Mouse (Mus musculus): ENCODE results near the gene Bdh1. TPM values are rescaled to one million over a fixed set of nuclear protein-coding genes. Genes with fewer than 3 reads are reported as not detected.

Gene Bdh1
- polyA plus RNA-seq, 1 experiment = 78.8 TPM

GRCm38 (mm10) chr16:31489096-31489495, 67.0 kb downstream of the Bdh1 start:
- TF ChIP-seq CTCF (IDR thresholded peaks at IDR 0.05; ENCODE audit: borderline replicate concordance, control insufficient read depth, extremely low read depth, insufficient read depth, low read length, poor library complexity) (no peak), POLR2A (IDR thresholded peaks at IDR 0.05; ENCODE audit: control insufficient read depth, extremely low read depth, insufficient read depth, low read length, poor library complexity) (no peak)
- 69% methylated on average over 3 of the region's 3 CpGs for WGBS
- H3K27ac ChIP-seq (ENCODE audit: control insufficient read depth, insufficient read depth, low read length) = no peak overlapping the region
- H3K4me3 ChIP-seq (ENCODE audit: control insufficient read depth, insufficient read depth, low read length) = no peak overlapping the region
- H3K27me3 ChIP-seq (ENCODE audit: control insufficient read depth, insufficient read depth, low read length) = no peaks in the 10 kb centered on the region
- no peaks in the 10 kb centered on the region for H3K4me1 ChIP-seq (replicated peaks; ENCODE audit: control insufficient read depth, insufficient read depth, low read length)
- DNase-seq = no peak
- no peaks in the 10 kb centered on the region for H3K36me3 ChIP-seq (ENCODE audit: control insufficient read depth, insufficient read depth, low read length)

DNA sequence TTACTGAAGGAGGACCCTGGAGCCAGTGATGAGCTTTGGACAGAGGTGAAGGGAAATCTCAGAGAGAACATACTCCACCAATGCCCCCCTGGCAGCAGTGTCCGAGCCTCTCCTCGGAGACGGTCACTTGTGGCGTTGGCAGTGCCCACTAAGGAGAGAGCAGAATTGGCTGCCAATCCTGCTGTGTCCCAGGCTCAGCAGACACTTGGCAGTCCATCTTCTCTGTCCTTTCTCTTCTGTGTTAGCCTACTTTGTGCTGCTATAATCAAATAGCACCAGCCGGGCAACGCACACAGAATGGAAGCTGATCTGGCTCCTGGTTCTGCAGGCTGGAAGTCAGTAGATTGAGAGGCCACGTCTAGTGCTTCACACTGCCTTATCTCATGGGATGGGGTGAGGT, 68.9 kb downstream of the Bdh1 start:
- no peak overlapping the region for H3K27ac ChIP-seq (ENCODE audit: control insufficient read depth, insufficient read depth, low read length)
- no peaks in the 10 kb centered on the region for H3K36me3 ChIP-seq (ENCODE audit: control insufficient read depth, insufficient read depth, low read length)
- no peak for DNase-seq
- no peaks in the 10 kb centered on the region for H3K27me3 ChIP-seq (ENCODE audit: control insufficient read depth, insufficient read depth, low read length)
- H3K4me1 ChIP-seq (replicated peaks; ENCODE audit: control insufficient read depth, insufficient read depth, low read length) = no peaks in the 10 kb centered on the region
- H3K4me3 ChIP-seq (ENCODE audit: control insufficient read depth, insufficient read depth, low read length) = no peak overlapping the region
- TF ChIP-seq POLR2A (IDR thresholded peaks at IDR 0.05; ENCODE audit: control insufficient read depth, extremely low read depth, insufficient read depth, low read length, poor library complexity) = no peak
- no peak for TF ChIP-seq CTCF (IDR thresholded peaks at IDR 0.05; ENCODE audit: borderline replicate concordance, control insufficient read depth, extremely low read depth, insufficient read depth, low read length, poor library complexity)
- WGBS = 96% methylated on average over 7 of the region's 7 CpGs

GRCm38 (mm10) chr16:31492921-31493549, 71.0 kb downstream of the Bdh1 start:
- Histone ChIP-seq H3K36me3 (ENCODE audit: control insufficient read depth, insufficient read depth, low read length) (no peaks in the 10 kb centered on the region), H3K27me3 (ENCODE audit: control insufficient read depth, insufficient read depth, low read length) (no peaks in the 10 kb centered on the region), H3K27ac (ENCODE audit: control insufficient read depth, insufficient read depth, low read length) (no peak overlapping the region), H3K4me1 (replicated peaks; ENCODE audit: control insufficient read depth, insufficient read depth, low read length) (no peaks in the 10 kb centered on the region), H3K4me3 (ENCODE audit: control insufficient read depth, insufficient read depth, low read length) (no peak overlapping the region)
- no peak for DNase-seq
- TF ChIP-seq POLR2A (IDR thresholded peaks at IDR 0.05; ENCODE audit: control insufficient read depth, extremely low read depth, insufficient read depth, low read length, poor library complexity) = no peak
- TF ChIP-seq CTCF (IDR thresholded peaks at IDR 0.05; ENCODE audit: borderline replicate concordance, control insufficient read depth, extremely low read depth, insufficient read depth, low read length, poor library complexity) = no peak
- WGBS = 62% methylated on average over 12 of the region's 12 CpGs

GRCm38 (mm10) chr16:31493550-31493965, 71.5 kb downstream of the Bdh1 start:
- Histone ChIP-seq H3K36me3 (ENCODE audit: control insufficient read depth, insufficient read depth, low read length) (no peaks in the 10 kb centered on the region), H3K27me3 (ENCODE audit: control insufficient read depth, insufficient read depth, low read length) (no peaks in the 10 kb centered on the region), H3K4me1 (replicated peaks; ENCODE audit: control insufficient read depth, insufficient read depth, low read length) (no peaks in the 10 kb centered on the region), H3K27ac (ENCODE audit: control insufficient read depth, insufficient read depth, low read length) (no peak overlapping the region), H3K4me3 (ENCODE audit: control insufficient read depth, insufficient read depth, low read length) (no peak overlapping the region)
- TF ChIP-seq CTCF (IDR thresholded peaks at IDR 0.05; ENCODE audit: borderline replicate concordance, control insufficient read depth, extremely low read depth, insufficient read depth, low read length, poor library complexity) = no peak
- no peak for TF ChIP-seq POLR2A (IDR thresholded peaks at IDR 0.05; ENCODE audit: control insufficient read depth, extremely low read depth, insufficient read depth, low read length, poor library complexity)
- 69% methylated on average over 6 of the region's 6 CpGs for WGBS
- no peak for DNase-seq

- TF ChIP-seq POLR2A (IDR thresholded peaks at IDR 0.05; ENCODE audit: control insufficient read depth, extremely low read depth, insufficient read depth, low read length, poor library complexity) (no peak), CTCF (IDR thresholded peaks at IDR 0.05; ENCODE audit: borderline replicate concordance, control insufficient read depth, extremely low read depth, insufficient read depth, low read length, poor library complexity) (no peak)
- H3K4me3 ChIP-seq (ENCODE audit: control insufficient read depth, insufficient read depth, low read length) = no peak overlapping the region
- H3K27ac ChIP-seq (ENCODE audit: control insufficient read depth, insufficient read depth, low read length) = no peak overlapping the region
- no peaks in the 10 kb centered on the region for H3K36me3 ChIP-seq (ENCODE audit: control insufficient read depth, insufficient read depth, low read length)
- H3K4me1 ChIP-seq (replicated peaks; ENCODE audit: control insufficient read depth, insufficient read depth, low read length) = no peaks in the 10 kb centered on the region
- H3K27me3 ChIP-seq (ENCODE audit: control insufficient read depth, insufficient read depth, low read length) = no peaks in the 10 kb centered on the region
- no peak for DNase-seq
- WGBS = 93% methylated on average over 6 of the region's 6 CpGs
Measured at GRCm38 (mm10) chr16:31493991-31494390, 71.9 kb downstream of the Bdh1 start.

GRCm38 (mm10) chr16:31495356-31495755, 73.3 kb downstream of the Bdh1 start:
- TF ChIP-seq POLR2A (IDR thresholded peaks at IDR 0.05; ENCODE audit: control insufficient read depth, extremely low read depth, insufficient read depth, low read length, poor library complexity) = no peak
- no peak for TF ChIP-seq CTCF (IDR thresholded peaks at IDR 0.05; ENCODE audit: borderline replicate concordance, control insufficient read depth, extremely low read depth, insufficient read depth, low read length, poor library complexity)
- DNase-seq = no peak

GRCm38 (mm10) chr16:31495769-31496168, 73.7 kb downstream of the Bdh1 start:
- TF ChIP-seq CTCF (IDR thresholded peaks at IDR 0.05; ENCODE audit: borderline replicate concordance, control insufficient read depth, extremely low read depth, insufficient read depth, low read length, poor library complexity) = no peak
- no peak for TF ChIP-seq POLR2A (IDR thresholded peaks at IDR 0.05; ENCODE audit: control insufficient read depth, extremely low read depth, insufficient read depth, low read length, poor library complexity)
- H3K4me1 ChIP-seq (replicated peaks; ENCODE audit: control insufficient read depth, insufficient read depth, low read length) = no peaks in the 10 kb centered on the region
- H3K36me3 ChIP-seq (ENCODE audit: control insufficient read depth, insufficient read depth, low read length) = no peaks in the 10 kb centered on the region
- 95% methylated on average over 9 of the region's 9 CpGs for WGBS
- no peak for DNase-seq
- no peak overlapping the region for H3K27ac ChIP-seq (ENCODE audit: control insufficient read depth, insufficient read depth, low read length)
- no peak overlapping the region for H3K4me3 ChIP-seq (ENCODE audit: control insufficient read depth, insufficient read depth, low read length)
- no peaks in the 10 kb centered on the region for H3K27me3 ChIP-seq (ENCODE audit: control insufficient read depth, insufficient read depth, low read length)

More at GRCm38 (mm10) chr16:31495356-31495755, 73.3 kb downstream of the Bdh1 start:
- Histone ChIP-seq H3K27ac (ENCODE audit: control insufficient read depth, insufficient read depth, low read length) (no peak overlapping the region), H3K36me3 (ENCODE audit: control insufficient read depth, insufficient read depth, low read length) (no peaks in the 10 kb centered on the region), H3K4me1 (replicated peaks; ENCODE audit: control insufficient read depth, insufficient read depth, low read length) (no peaks in the 10 kb centered on the region), H3K4me3 (ENCODE audit: control insufficient read depth, insufficient read depth, low read length) (no peak overlapping the region), H3K27me3 (ENCODE audit: control insufficient read depth, insufficient read depth, low read length) (no peaks in the 10 kb centered on the region)
- 89% methylated on average over 7 of the region's 7 CpGs for WGBS

Measured in thymus, adult 2 months (tissue).